Mouse (Mus musculus): ENCODE results near the gene Satb2. TPM values are rescaled to one million over a fixed set of nuclear protein-coding genes. Genes with fewer than 3 reads are reported as not detected.

Gene Satb2
- polyA plus RNA-seq (2014; fragmentation: Illumina TruSeq; extraction: RNeasy Lipid Tissue Mini Kit (QIAGEN cat#74804); ENCODE audit: low read depth, low replicate concordance), result 2.3 TPM

GRCm38 (mm10) chr1:56978151-56978700 is at the start of gene Satb2:
Satb2 (minus strand) TSS chr1:56978650.

